Mouse (Mus musculus): ENCODE measurements at regions not wholly inside any gene's neighbourhood (a gene's known extent, or its start where the extent isn't known, plus 50 kb on each side); places are given as distances from the start of the nearest gene placed in this dataset.
A peak's percentile ranks its signal among the peaks of the same experiment; 100 is the strongest.

GRCm38 (mm10) chr12:15640320-15640719 is 176.4 kb downstream of the Trib2 start:
- no peaks in the 10 kb centered on the region for H3K9me3 ChIP-seq (ENCODE audit: control insufficient read depth, low read length)
- 0 out of 2 replicates have a peak overlapping the region, but pooled peaks have one; percentile 20 for H3K27ac ChIP-seq (replicated peaks)
- H3K4me2 ChIP-seq (replicated peaks; ENCODE audit: low read depth): no peak overlapping the region
- H3K9ac ChIP-seq (ENCODE audit: low read length): no peak overlapping the region
- TF ChIP-seq CTCF (IDR thresholded peaks at IDR 0.05; ENCODE audit: low read depth): no peak
- no peak for TF ChIP-seq EP300 (optimal IDR thresholded peaks at IDR 0.05)
- no peaks in the 10 kb centered on the region for H3K27me3 ChIP-seq (ENCODE audit: control insufficient read depth, insufficient read depth, low read length)
- H3K4me1 ChIP-seq (replicated peaks; ENCODE audit: control insufficient read depth, insufficient read depth): no peaks in the 10 kb centered on the region
- no peaks in the 10 kb centered on the region for H3K36me3 ChIP-seq (ENCODE audit: control insufficient read depth, insufficient read depth, low read length)
- 32% methylated on average over 5 of the region's 5 CpGs for WGBS
- ATAC-seq (ENCODE audit: low FRiP score, low TSS enrichment) (no peak), DNase-seq (ENCODE audit: low spot score) (no peak)
- H3K4me3 ChIP-seq (ENCODE audit: low read depth, low read length): no peak overlapping the region

- H3K4me1 ChIP-seq (replicated peaks; ENCODE audit: control insufficient read depth, insufficient read depth): no peaks in the 10 kb centered on the region
- DNase-seq (ENCODE audit: low spot score) (no peak), ATAC-seq (ENCODE audit: low FRiP score, low TSS enrichment) (no peak)
- H3K27me3 ChIP-seq (ENCODE audit: control insufficient read depth, insufficient read depth, low read length): no peaks in the 10 kb centered on the region
- no peaks in the 10 kb centered on the region for H3K9me3 ChIP-seq (ENCODE audit: control insufficient read depth, low read length)
- H3K4me3 ChIP-seq (ENCODE audit: low read depth, low read length): no peak overlapping the region
- TF ChIP-seq EP300 (optimal IDR thresholded peaks at IDR 0.05): no peak
- 63% methylated on average over 3 of the region's 3 CpGs for WGBS
- no peaks in the 10 kb centered on the region for H3K36me3 ChIP-seq (ENCODE audit: control insufficient read depth, insufficient read depth, low read length)
- H3K9ac ChIP-seq (ENCODE audit: low read length): no peak overlapping the region
- no peak overlapping the region for H3K4me2 ChIP-seq (replicated peaks; ENCODE audit: low read depth)
- no peak overlapping the region for H3K27ac ChIP-seq (replicated peaks)
Observed at GRCm38 (mm10) chr12:15629971-15630370, 186.8 kb downstream of the Trib2 start.

- Histone ChIP-seq H3K27ac (replicated peaks) (no peak overlapping the region), H3K9me3 (ENCODE audit: control insufficient read depth, low read length) (no peaks in the 10 kb centered on the region), H3K4me2 (replicated peaks; ENCODE audit: low read depth) (no peak overlapping the region), H3K4me3 (ENCODE audit: low read depth, low read length) (no peak overlapping the region), H3K4me1 (replicated peaks; ENCODE audit: control insufficient read depth, insufficient read depth) (no peaks in the 10 kb centered on the region), H3K9ac (ENCODE audit: low read length) (no peak overlapping the region), H3K27me3 (ENCODE audit: control insufficient read depth, insufficient read depth, low read length) (no peaks in the 10 kb centered on the region), H3K36me3 (ENCODE audit: control insufficient read depth, insufficient read depth, low read length) (no peaks in the 10 kb centered on the region)
- TF ChIP-seq CTCF (IDR thresholded peaks at IDR 0.05; ENCODE audit: low read depth) (no peak), EP300 (optimal IDR thresholded peaks at IDR 0.05) (no peak)
- DNase-seq (ENCODE audit: low spot score) (no peak), ATAC-seq (ENCODE audit: low FRiP score, low TSS enrichment) (no peak)
- 77% methylated on average over 2 of the region's 2 CpGs for WGBS
Observed at GRCm38 (mm10) chr12:15619521-15619920, 197.2 kb downstream of the Trib2 start.

- TF ChIP-seq CTCF (IDR thresholded peaks at IDR 0.05; ENCODE audit: low read depth) (no peak), EP300 (optimal IDR thresholded peaks at IDR 0.05) (no peak)
- no peaks in the 10 kb centered on the region for H3K9me3 ChIP-seq (ENCODE audit: control insufficient read depth, low read length)
- DNase-seq (ENCODE audit: low spot score) (peak; percentile 13), ATAC-seq (ENCODE audit: low FRiP score, low TSS enrichment) (no peak; the same call in 1 of the 2 replicates)
- 8% methylated on average over 1 of the region's 1 CpGs for WGBS
- no peaks in the 10 kb centered on the region for H3K27me3 ChIP-seq (ENCODE audit: control insufficient read depth, insufficient read depth, low read length)
- H3K36me3 ChIP-seq (ENCODE audit: control insufficient read depth, insufficient read depth, low read length): no peaks in the 10 kb centered on the region
- H3K9ac ChIP-seq (ENCODE audit: low read length): no peak overlapping the region
- H3K4me3 ChIP-seq (ENCODE audit: low read depth, low read length): no peak overlapping the region
- H3K27ac ChIP-seq (replicated peaks): no peak overlapping the region
- H3K4me1 ChIP-seq (replicated peaks; ENCODE audit: control insufficient read depth, insufficient read depth): no peaks in the 10 kb centered on the region
- no peak overlapping the region for H3K4me2 ChIP-seq (replicated peaks; ENCODE audit: low read depth)
Observed at GRCm38 (mm10) chr12:15617312-15617711, 199.4 kb downstream of the Trib2 start.

GRCm38 (mm10) chr12:15611847-15612580 is 204.7 kb downstream of the Trib2 start:
- H3K4me1 ChIP-seq (replicated peaks; ENCODE audit: control insufficient read depth, insufficient read depth): no peaks in the 10 kb centered on the region
- no peak overlapping the region for H3K4me2 ChIP-seq (replicated peaks; ENCODE audit: low read depth)
- ATAC-seq (ENCODE audit: low FRiP score, low TSS enrichment) (no peak), DNase-seq (ENCODE audit: low spot score) (no peak)
- WGBS: 60% methylated on average over 5 of the region's 5 CpGs
- H3K9me3 ChIP-seq (ENCODE audit: control insufficient read depth, low read length): no peaks in the 10 kb centered on the region
- no peak overlapping the region for H3K27ac ChIP-seq (replicated peaks)
- H3K27me3 ChIP-seq (ENCODE audit: control insufficient read depth, insufficient read depth, low read length): no peaks in the 10 kb centered on the region
- TF ChIP-seq EP300 (optimal IDR thresholded peaks at IDR 0.05) (no peak), CTCF (IDR thresholded peaks at IDR 0.05; ENCODE audit: low read depth) (no peak)
- no peak overlapping the region for H3K4me3 ChIP-seq (ENCODE audit: low read depth, low read length)
- H3K36me3 ChIP-seq (ENCODE audit: control insufficient read depth, insufficient read depth, low read length): no peaks in the 10 kb centered on the region
- no peak overlapping the region for H3K9ac ChIP-seq (ENCODE audit: low read length)

- no peaks in the 10 kb centered on the region for H3K27me3 ChIP-seq (ENCODE audit: control insufficient read depth, insufficient read depth, low read length)
- ATAC-seq (ENCODE audit: low FRiP score, low TSS enrichment) (no peak), DNase-seq (ENCODE audit: low spot score) (no peak)
- no peaks in the 10 kb centered on the region for H3K9me3 ChIP-seq (ENCODE audit: control insufficient read depth, low read length)
- no peaks in the 10 kb centered on the region for H3K36me3 ChIP-seq (ENCODE audit: control insufficient read depth, insufficient read depth, low read length)
- H3K9ac ChIP-seq (ENCODE audit: low read length): no peak overlapping the region
- no peak for TF ChIP-seq CTCF (IDR thresholded peaks at IDR 0.05; ENCODE audit: low read depth)
- TF ChIP-seq EP300 (optimal IDR thresholded peaks at IDR 0.05): no peak
- H3K27ac ChIP-seq (replicated peaks): no peak overlapping the region
- H3K4me2 ChIP-seq (replicated peaks; ENCODE audit: low read depth): no peak overlapping the region
- no peak overlapping the region for H3K4me3 ChIP-seq (ENCODE audit: low read depth, low read length)
- WGBS: 94% methylated on average over 1 of the region's 1 CpGs
- no peaks in the 10 kb centered on the region for H3K4me1 ChIP-seq (replicated peaks; ENCODE audit: control insufficient read depth, insufficient read depth)
Observed at GRCm38 (mm10) chr12:15607091-15607490, 209.6 kb downstream of the Trib2 start.
